Comparison of ENCODE assay signal across 15 mouse cellular contexts in the genomic region with DNA sequence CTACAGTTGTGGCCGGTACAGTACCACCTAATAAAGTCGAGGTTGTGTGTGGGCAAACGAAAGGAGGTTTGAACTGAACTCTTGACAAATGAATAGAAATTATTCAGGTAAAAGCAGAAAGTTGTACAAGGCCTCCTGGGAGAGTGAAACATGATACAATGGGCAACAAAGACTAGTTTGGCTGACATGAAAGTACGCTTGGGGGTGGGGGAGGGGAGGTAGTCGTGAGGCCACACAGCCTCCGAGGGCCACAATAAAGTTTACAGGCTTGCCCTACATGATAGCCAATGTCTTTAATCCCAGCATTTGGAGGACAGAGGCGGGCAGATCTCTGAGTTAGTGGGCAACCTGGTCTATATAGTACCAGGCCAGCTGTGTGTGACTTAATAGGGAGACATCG. TPM values are rescaled to one million over a fixed set of nuclear protein-coding genes. Genes with fewer than 3 reads are reported as not detected.
DNase-seq lines count a peak whose midpoint lies in the region; ATAC-seq and TF ChIP-seq lines count a peak whose summit lies in the region.
"Had no signal": no experiment of that assay in that cellular context is flagged by ENCODE, and none has a peak within 500 bp of the region (broad histone marks: within the 10 kb centered on the region; RNA-seq: fewer than 3 reads in every experiment).

No protein-coding gene starts in this region.

- H3K27me3 ChIP-seq in heart, embryonic 15.5 days: no peaks in the 10 kb centered on the region
- no peaks in the 10 kb centered on the region for H3K27me3 ChIP-seq in midbrain, embryonic 11.5 days (ENCODE audit: control insufficient read depth, insufficient read depth, low read length)
- H3K27me3 ChIP-seq in midbrain, postnatal 0 days (ENCODE audit: insufficient read depth, low read length): no peaks in the 10 kb centered on the region
- no peaks in the 10 kb centered on the region for H3K27me3 ChIP-seq in embryonic facial prominence, embryonic 13.5 days

- peaks cover 22% of the 10 kb centered on the region for H3K4me1 ChIP-seq in heart, embryonic 15.5 days (replicated peaks)
- H3K4me1 ChIP-seq in midbrain, embryonic 11.5 days (ENCODE audit: control insufficient read depth, insufficient read depth, low read length): peaks cover 10% of the 10 kb centered on the region
- 0 out of 2 replicates have a peak, but pooled peaks cover 2% of the 10 kb centered on the region for H3K4me1 ChIP-seq in midbrain, postnatal 0 days (ENCODE audit: insufficient read depth, low read length)
- peaks cover 23% of the 10 kb centered on the region for H3K4me1 ChIP-seq in embryonic facial prominence, embryonic 13.5 days

- peak overlapping the region; percentile 90; the same call in 1 of the 2 replicates for H3K4me2 ChIP-seq in heart, embryonic 15.5 days
- no peak overlapping the region for H3K4me2 ChIP-seq in midbrain, embryonic 11.5 days
- no peak overlapping the region for H3K4me2 ChIP-seq in midbrain, postnatal 0 days (ENCODE audit: low read depth, low read length, poor library complexity, severe bottlenecking)
- peak overlapping the region; percentile 5; the same call in 1 of the 2 replicates for H3K4me2 ChIP-seq in embryonic facial prominence, embryonic 13.5 days

- no peak overlapping the region for H3K4me3 ChIP-seq in heart, embryonic 15.5 days
- H3K4me3 ChIP-seq in midbrain, embryonic 11.5 days (ENCODE audit: low read depth, low read length): no peak overlapping the region
- no peak overlapping the region for H3K4me3 ChIP-seq in midbrain, postnatal 0 days (ENCODE audit: low read depth, low read length)
- no peak overlapping the region for H3K4me3 ChIP-seq in embryonic facial prominence, embryonic 13.5 days

- H3K9ac ChIP-seq in heart, embryonic 15.5 days: no peak overlapping the region
- no peak overlapping the region for H3K9ac ChIP-seq in midbrain, embryonic 11.5 days (ENCODE audit: low read length)
- H3K9ac ChIP-seq in midbrain, postnatal 0 days (replicated peaks; ENCODE audit: low read length, poor library complexity, severe bottlenecking): no peak overlapping the region
- H3K9ac ChIP-seq in embryonic facial prominence, embryonic 13.5 days: no peak overlapping the region

- TF ChIP-seq CTCF in midbrain, postnatal 0 days (IDR thresholded peaks at IDR 0.05): no peak

- ATAC-seq in heart, embryonic 15.5 days (replicated peaks; ENCODE audit: insufficient number of reproducible peaks, insufficient read depth, low FRiP score, low read depth): no peak
- ATAC-seq in midbrain, embryonic 11.5 days (ENCODE audit: low FRiP score): no peak
- no peak for ATAC-seq in midbrain, postnatal 0 days (ENCODE audit: low FRiP score)
- ATAC-seq in embryonic facial prominence, embryonic 13.5 days (ENCODE audit: insufficient number of reproducible peaks, insufficient read depth, low FRiP score, low TSS enrichment, low read depth): no peak

- no peaks in the 10 kb centered on the region for H3K9me3 ChIP-seq in heart, embryonic 15.5 days (replicated peaks)
- no peaks in the 10 kb centered on the region for H3K9me3 ChIP-seq in midbrain, embryonic 11.5 days (ENCODE audit: control insufficient read depth, low read length)
- H3K9me3 ChIP-seq in midbrain, postnatal 0 days (ENCODE audit: low read length): no peaks in the 10 kb centered on the region
- H3K9me3 ChIP-seq in embryonic facial prominence, embryonic 13.5 days: no peaks in the 10 kb centered on the region
- H3K9me3 ChIP-seq: midbrain, embryonic 12.5 days had no signal

- H3K36me3 ChIP-seq in heart, embryonic 15.5 days: peaks cover 6% of the 10 kb centered on the region
- no peaks in the 10 kb centered on the region for H3K36me3 ChIP-seq in midbrain, embryonic 11.5 days (ENCODE audit: control insufficient read depth, insufficient read depth, low read length)
- H3K36me3 ChIP-seq in midbrain, postnatal 0 days (ENCODE audit: insufficient read depth, low read length): no peaks in the 10 kb centered on the region
- H3K36me3 ChIP-seq in embryonic facial prominence, embryonic 13.5 days: peaks cover 8% of the 10 kb centered on the region; the same call in 1 of the 2 replicates
- H3K36me3 ChIP-seq: midbrain, embryonic 12.5 days had no signal

- WGBS in heart, embryonic 15.5 days: 46% methylated on average over 8 of the region's 8 CpGs
- 42% methylated on average over 8 of the region's 8 CpGs for WGBS in midbrain, embryonic 11.5 days
- 49% methylated on average over 8 of the region's 8 CpGs for WGBS in midbrain, postnatal 0 days
- 26% methylated on average over 8 of the region's 8 CpGs for WGBS in embryonic facial prominence, embryonic 13.5 days

- H3K27ac ChIP-seq in heart, embryonic 15.5 days: no peak overlapping the region
- no peak overlapping the region for H3K27ac ChIP-seq in midbrain, embryonic 11.5 days (ENCODE audit: low read depth, low read length)
- no peak overlapping the region for H3K27ac ChIP-seq in midbrain, postnatal 0 days (ENCODE audit: low read depth, low read length)
- H3K27ac ChIP-seq in embryonic facial prominence, embryonic 13.5 days: peak overlapping the region; percentile 34; the same call in 1 of the 2 replicates

- DNase-seq in heart, adult 11 months: no peak
- DNase-seq in midbrain, embryonic 11.5 days (ENCODE audit: low spot score, missing footprints): peak; percentile 92
- DNase-seq in midbrain, postnatal 0 days (ENCODE audit: low spot score): no peak
- peak; percentile 29 for DNase-seq in mesoderm, embryonic 11.5 days (ENCODE audit: low read depth, low spot score)
- DNase-seq in right cerebral cortex, postnatal 36 days (ENCODE audit: low spot score in 2 of 2): no peak
- no peak for DNase-seq in spleen, postnatal 4 days (ENCODE audit: low spot score in 2 of 2)
- DNase-seq: heart, adult 18-20 months; lung, adult 18-20 months; thymus, postnatal 4 days had no signal

RNA-seq across cellular contexts. Expression of a gene that starts 0.9 kb away (rescaled TPM):
- 60.4 and 60.6 TPM in 2 replicates for polyA plus RNA-seq in heart, embryonic 15.5 days (2015; fragmentation: Nextera tagmentation; extraction: Ambion mirVana)
- 50.8 and 52.4 TPM in 2 replicates for polyA plus RNA-seq in midbrain, embryonic 11.5 days (2014; fragmentation: Nextera tagmentation; extraction: Ambion mirVana)
- total RNA-seq in midbrain, postnatal 0 days (2014; rRNA removed): 27.7 and 52.2 TPM in 2 replicates
- 35.1 and 37.5 TPM in 2 replicates for polyA plus RNA-seq in midbrain, postnatal 0 days (2015; fragmentation: Nextera tagmentation; extraction: Ambion mirVana)
- 86.0 and 102 TPM in 2 replicates for polyA plus RNA-seq in embryonic facial prominence, embryonic 13.5 days (2015; fragmentation: Nextera tagmentation; extraction: Ambion mirVana)

RNA-seq across cellular contexts. Expression of a gene that starts 24.5 kb away (rescaled TPM):
- polyA plus RNA-seq in heart, embryonic 15.5 days (2015; fragmentation: Nextera tagmentation; extraction: Ambion mirVana): 1.2 and 1.3 TPM in 2 replicates
- polyA plus RNA-seq in midbrain, embryonic 11.5 days (2014; fragmentation: Nextera tagmentation; extraction: Ambion mirVana): 1.6 and 2.4 TPM in 2 replicates
- 0.49 and 5.5 TPM in 2 replicates for total RNA-seq in midbrain, postnatal 0 days (2014; rRNA removed)
- polyA plus RNA-seq in midbrain, postnatal 0 days (2015; fragmentation: Nextera tagmentation; extraction: Ambion mirVana): 12.6 and 15.5 TPM in 2 replicates
- polyA plus RNA-seq in embryonic facial prominence, embryonic 13.5 days (2015; fragmentation: Nextera tagmentation; extraction: Ambion mirVana): 2.1 and 2.8 TPM in 2 replicates
- total RNA-seq: heart, adult 18-20 months; layer of hippocampus, adult 8-10 months; left cerebral cortex, postnatal 25 days had no signal
- polyA plus RNA-seq: small intestine, adult 2 months had no signal

RNA-seq across cellular contexts. Expression of a gene that starts 51.6 kb away (rescaled TPM):
- 38.0 and 43.5 TPM in 2 replicates for polyA plus RNA-seq in heart, embryonic 15.5 days (2015; fragmentation: Nextera tagmentation; extraction: Ambion mirVana)
- polyA plus RNA-seq in midbrain, embryonic 11.5 days (2014; fragmentation: Nextera tagmentation; extraction: Ambion mirVana): 61.9 and 66.9 TPM in 2 replicates
- total RNA-seq in midbrain, postnatal 0 days (2014; rRNA removed): 52.2 and 96.4 TPM in 2 replicates
- polyA plus RNA-seq in midbrain, postnatal 0 days (2015; fragmentation: Nextera tagmentation; extraction: Ambion mirVana): 36.4 and 45.7 TPM in 2 replicates
- polyA plus RNA-seq in embryonic facial prominence, embryonic 13.5 days (2015; fragmentation: Nextera tagmentation; extraction: Ambion mirVana): 103 and 125 TPM in 2 replicates

Comparison
In these comparisons a context has a peak if more than half of its experiments do, and no peak if none do; other contexts are left out.
1. DNase-seq: peak in midbrain, embryonic 11.5 days (single experiment) and mesoderm, embryonic 11.5 days (single experiment); none in heart, adult 11 months (single experiment), midbrain, postnatal 0 days (single experiment), right cerebral cortex, postnatal 36 days (0 of 2) and spleen, postnatal 4 days (0 of 2).
2. H3K4me2 ChIP-seq: peak in heart, embryonic 15.5 days (single experiment) and embryonic facial prominence, embryonic 13.5 days (single experiment); none in midbrain, embryonic 11.5 days (single experiment) and midbrain, postnatal 0 days (single experiment).